Mouse (Mus musculus) retina, postnatal 1 day (tissue): ENCODE measurements at regions not wholly inside any gene's neighbourhood (a gene's known extent, or its start where the extent isn't known, plus 50 kb on each side); places are given as distances from the start of the nearest gene placed in this dataset.

Experiments
- DNase-seq: peaks from one replicate; pipeline ENCODE4 v3.0.0-alpha.2; 2012

- DNase-seq, result no peak
Observed at GRCm38 (mm10) chr2:179033171-179033570, 409.1 kb upstream of the Cdh4 start.

GRCm38 (mm10) chr2:179035446-179035845, 406.8 kb upstream of the Cdh4 start:
- DNase-seq, result no peak

- no peak for DNase-seq
Observed at GRCm38 (mm10) chr2:179039697-179040096, 402.5 kb upstream of the Cdh4 start.

- DNase-seq, result no peak
Observed at GRCm38 (mm10) chr2:179043671-179044070, 398.6 kb upstream of the Cdh4 start.

GRCm38 (mm10) chr2:179045361-179045760, 396.9 kb upstream of the Cdh4 start:
- no peak for DNase-seq

GRCm38 (mm10) chr2:179054441-179054840, 387.8 kb upstream of the Cdh4 start:
- DNase-seq, result no peak

- peak; percentile 52 for DNase-seq
Observed at GRCm38 (mm10) chr2:179064616-179065015, 377.6 kb upstream of the Cdh4 start.

- no peak for DNase-seq
Observed at GRCm38 (mm10) chr2:179069520-179069919, 372.7 kb upstream of the Cdh4 start.

GRCm38 (mm10) chr2:179070346-179070745, 371.9 kb upstream of the Cdh4 start:
- DNase-seq, result peak; percentile 70

- no peak for DNase-seq
Observed at GRCm38 (mm10) chr2:179080462-179081274, 361.6 kb upstream of the Cdh4 start.

GRCm38 (mm10) chr2:179086915-179087314, 355.3 kb upstream of the Cdh4 start:
- no peak for DNase-seq

- DNase-seq, result peak; percentile 15
Observed at GRCm38 (mm10) chr2:179091480-179091879, 350.8 kb upstream of the Cdh4 start.

- peak; percentile 75 for DNase-seq
Observed at GRCm38 (mm10) chr2:179093996-179094395, 348.2 kb upstream of the Cdh4 start.

GRCm38 (mm10) chr2:179095981-179096380, 346.2 kb upstream of the Cdh4 start:
- no peak for DNase-seq

GRCm38 (mm10) chr2:179096861-179097260, 345.4 kb upstream of the Cdh4 start:
- no peak for DNase-seq

- no peak for DNase-seq
Observed at GRCm38 (mm10) chr2:179099783-179100182, 342.4 kb upstream of the Cdh4 start.

GRCm38 (mm10) chr2:179103114-179103513, 339.1 kb upstream of the Cdh4 start:
- no peak for DNase-seq

- DNase-seq, result no peak
Observed at GRCm38 (mm10) chr2:179112951-179113350, 329.3 kb upstream of the Cdh4 start.

GRCm38 (mm10) chr2:179128018-179128417, 314.2 kb upstream of the Cdh4 start:
- DNase-seq, result no peak

GRCm38 (mm10) chr2:179128432-179128831, 313.8 kb upstream of the Cdh4 start:
- DNase-seq, result no peak

- DNase-seq, result no peak
Observed at GRCm38 (mm10) chr2:179131004-179131403, 311.2 kb upstream of the Cdh4 start.

- DNase-seq, result no peak
Observed at GRCm38 (mm10) chr2:179142313-179142712, 299.9 kb upstream of the Cdh4 start.

- DNase-seq, result no peak
Observed at GRCm38 (mm10) chr2:179145726-179146125, 296.5 kb upstream of the Cdh4 start.

GRCm38 (mm10) chr2:179146274-179146673, 296.0 kb upstream of the Cdh4 start:
- no peak for DNase-seq

- DNase-seq, result peak; percentile 71
Observed at GRCm38 (mm10) chr2:179148194-179148593, 294.0 kb upstream of the Cdh4 start.
